Mouse (Mus musculus): ENCODE measurements around the gene Tmem120a. TPM values are rescaled to one million over a fixed set of nuclear protein-coding genes. Genes with fewer than 3 reads are reported as not detected.

Gene Tmem120a
- total and polyA plus RNA-seq, 2 experiments from 2014 or later, result 52.8 to 89.7 TPM

- H3K9me3 ChIP-seq (ENCODE audit: low read length), result no peaks in the 10 kb centered on the region
- 84% methylated on average over 5 of the region's 5 CpGs for WGBS
- H3K9ac ChIP-seq (replicated peaks; ENCODE audit: low read length), result no peak overlapping the region
- H3K4me2 ChIP-seq (ENCODE audit: low read depth, low read length), result peak overlapping the region; percentile 99
- H3K4me1 ChIP-seq (ENCODE audit: insufficient read depth, low read length), result no peaks in the 10 kb centered on the region; the same call in 1 of the 2 replicates
- DNase-seq (ENCODE audit: low spot score) (no peak), ATAC-seq (no peak)
- no peak overlapping the region for H3K27ac ChIP-seq
- peak overlapping the region; percentile 76 for H3K4me3 ChIP-seq (ENCODE audit: low read length)
- no peaks in the 10 kb centered on the region for H3K36me3 ChIP-seq (ENCODE audit: insufficient read depth, low read length)
- no peaks in the 10 kb centered on the region for H3K27me3 ChIP-seq (ENCODE audit: insufficient read depth, low read length)
- TF ChIP-seq CTCF (IDR thresholded peaks at IDR 0.05; ENCODE audit: low read depth), result no peak
These were observed 53.8 kb downstream of the Tmem120a start for GRCm38 (mm10) chr5:135690401-135690800.

Small RNAs within 50 kb of the gene (microRNA-seq; reads per million reads assigned to microRNA genes)
- 0.35 to 0.36 reads per million in 2 experiments for gene Mir7034

Other genes with a start within 250 kb of the Tmem120a start
- gene Hip1, start 199.3 kb downstream of the Tmem120a start, total RNA-seq (2014; rRNA removed), result 103 and 110 TPM in 2 replicates
- 26.9 and 28.3 TPM in 2 replicates for gene Hip1, start 199.3 kb downstream of the Tmem120a start, polyA plus RNA-seq (2015; fragmentation: Nextera tagmentation; extraction: Ambion mirVana)
- gene Ccl26, start 180.9 kb downstream of the Tmem120a start, total RNA-seq (2014; rRNA removed), result not detected in 2 replicates
- gene Ccl26, start 180.9 kb downstream of the Tmem120a start, polyA plus RNA-seq (2015; fragmentation: Nextera tagmentation; extraction: Ambion mirVana), result not detected in 2 replicates
- gene Ccl24, start 171.4 kb downstream of the Tmem120a start, total RNA-seq (2014; rRNA removed), result 0.26 TPM in 1 of 2 replicates, not detected in the other
- gene Ccl24, start 171.4 kb downstream of the Tmem120a start, polyA plus RNA-seq (2015; fragmentation: Nextera tagmentation; extraction: Ambion mirVana), result 1.9 and 2.5 TPM in 2 replicates
- 29.1 and 34.2 TPM in 2 replicates for gene Rhbdd2, start 111.8 kb downstream of the Tmem120a start, total RNA-seq (2014; rRNA removed)
- 127 and 130 TPM in 2 replicates for gene Rhbdd2, start 111.8 kb downstream of the Tmem120a start, polyA plus RNA-seq (2015; fragmentation: Nextera tagmentation; extraction: Ambion mirVana)
- gene Por, start 74.4 kb downstream of the Tmem120a start, total RNA-seq (2014; rRNA removed), result 71.7 and 71.8 TPM in 2 replicates
- gene Por, start 74.4 kb downstream of the Tmem120a start, polyA plus RNA-seq (2015; fragmentation: Nextera tagmentation; extraction: Ambion mirVana), result 69.3 and 71.4 TPM in 2 replicates
- gene Styxl1, start 33.9 kb upstream of the Tmem120a start, total RNA-seq (2014; rRNA removed), result 0.10 TPM in 1 of 2 replicates, not detected in the other
- gene Styxl1, start 33.9 kb upstream of the Tmem120a start, polyA plus RNA-seq (2015; fragmentation: Nextera tagmentation; extraction: Ambion mirVana), result 0.61 and 0.69 TPM in 2 replicates
- 165 and 169 TPM in 2 replicates for gene Mdh2, start 34.0 kb upstream of the Tmem120a start, total RNA-seq (2014; rRNA removed)
- 732 and 760 TPM in 2 replicates for gene Mdh2, start 34.0 kb upstream of the Tmem120a start, polyA plus RNA-seq (2015; fragmentation: Nextera tagmentation; extraction: Ambion mirVana)
- 75.8 and 106 TPM in 2 replicates for gene Srrm3, start 62.4 kb upstream of the Tmem120a start, total RNA-seq (2014; rRNA removed)
- gene Srrm3, start 62.4 kb upstream of the Tmem120a start, polyA plus RNA-seq (2015; fragmentation: Nextera tagmentation; extraction: Ambion mirVana), result 50.8 and 55.7 TPM in 2 replicates
- gene Hspb1, start 143.5 kb upstream of the Tmem120a start, total RNA-seq (2014; rRNA removed), result 29.4 and 29.6 TPM in 2 replicates
- gene Hspb1, start 143.5 kb upstream of the Tmem120a start, polyA plus RNA-seq (2015; fragmentation: Nextera tagmentation; extraction: Ambion mirVana), result 28.0 and 30.0 TPM in 2 replicates
- 334 and 336 TPM in 2 replicates for gene Ywhag, start 190.2 kb upstream of the Tmem120a start, total RNA-seq (2014; rRNA removed)
- gene Ywhag, start 190.2 kb upstream of the Tmem120a start, polyA plus RNA-seq (2015; fragmentation: Nextera tagmentation; extraction: Ambion mirVana), result 734 and 782 TPM in 2 replicates
- 6.5 and 18.9 TPM in 2 replicates for gene Ssc4d, start 230.1 kb upstream of the Tmem120a start, total RNA-seq (2014; rRNA removed)
- gene Ssc4d, start 230.1 kb upstream of the Tmem120a start, polyA plus RNA-seq (2015; fragmentation: Nextera tagmentation; extraction: Ambion mirVana), result 3.6 and 3.8 TPM in 2 replicates
- gene Zp3, start 235.7 kb upstream of the Tmem120a start, total RNA-seq (2014; rRNA removed), result 0.10 TPM in 1 of 2 replicates, not detected in the other
- gene Zp3, start 235.7 kb upstream of the Tmem120a start, polyA plus RNA-seq (2015; fragmentation: Nextera tagmentation; extraction: Ambion mirVana), result 0.18 and 0.39 TPM in 2 replicates

All from hindbrain, postnatal 0 days (tissue).